Mouse (Mus musculus): Measurements from ENCODE around the gene Spint3.
"Not testable (repeated sequence)": the region's sequence is repeated elsewhere in the genome, so short reads cannot be mapped to it uniquely, and the experiment has no call there.

Gene Spint3

GRCm38 (mm10) chr2:164573359-164573758 lies at the start of gene Spint3:
TSS of gene Spint3 (minus strand) at chr2:164573459.
- not testable (repeated sequence) for DNase-seq

DNA sequence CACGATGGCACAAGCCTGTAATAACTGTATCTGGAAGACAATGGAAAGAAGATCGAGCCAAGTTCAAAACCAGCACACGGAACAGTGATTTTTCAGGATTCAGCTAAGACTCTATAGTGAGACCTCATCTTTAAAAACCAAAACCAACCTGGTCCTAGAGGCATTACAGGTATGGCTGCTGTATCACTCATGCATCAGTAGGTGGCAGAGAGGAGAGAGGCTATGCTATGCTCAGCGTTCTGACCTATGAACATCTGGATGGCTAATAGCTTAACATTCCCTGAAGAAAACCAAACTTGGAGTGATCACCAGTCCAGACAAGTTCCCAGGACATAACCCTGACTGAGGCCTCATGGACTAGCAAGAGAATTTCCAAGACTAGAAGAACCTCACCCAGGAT lies 48.5 kb upstream of the Spint3 start:
- DNase-seq, result no peak

- no peak for DNase-seq
These were observed 45.8 kb upstream of the Spint3 start for GRCm38 (mm10) chr2:164619050-164619449.

GRCm38 (mm10) chr2:164615386-164615785 lies 42.1 kb upstream of the Spint3 start:
- no peak for DNase-seq

DNA sequence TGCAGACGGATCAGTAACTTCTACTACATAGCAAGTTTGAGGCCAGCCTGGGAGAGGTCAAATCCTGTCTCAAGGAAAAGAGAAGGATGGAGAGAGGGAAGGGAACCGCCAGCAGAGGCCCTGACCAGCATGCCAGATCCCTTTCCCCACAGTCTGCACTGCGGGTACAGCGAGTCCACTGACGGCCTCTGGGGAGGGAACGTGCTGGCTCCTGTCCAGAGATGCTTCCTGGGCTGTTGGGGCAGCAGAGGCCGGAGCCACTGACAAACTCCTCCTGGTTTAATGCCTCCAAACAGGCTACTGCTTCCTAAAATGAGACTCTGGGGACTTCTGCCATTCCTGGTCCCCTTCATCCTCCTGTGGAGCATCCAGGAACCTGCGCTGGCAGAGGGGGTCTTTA lies 40.2 kb upstream of the Spint3 start, which contains the start of the genes Wfdc6b and Wfdc8:
TSS of gene Wfdc6b (plus strand) at position 52 of the 400 bp plus-strand sequence.
TSS of gene Wfdc8 (minus strand) at position 156 of the 400 bp plus-strand sequence.
- DNase-seq, result peak; percentile 69 to 75

DNA sequence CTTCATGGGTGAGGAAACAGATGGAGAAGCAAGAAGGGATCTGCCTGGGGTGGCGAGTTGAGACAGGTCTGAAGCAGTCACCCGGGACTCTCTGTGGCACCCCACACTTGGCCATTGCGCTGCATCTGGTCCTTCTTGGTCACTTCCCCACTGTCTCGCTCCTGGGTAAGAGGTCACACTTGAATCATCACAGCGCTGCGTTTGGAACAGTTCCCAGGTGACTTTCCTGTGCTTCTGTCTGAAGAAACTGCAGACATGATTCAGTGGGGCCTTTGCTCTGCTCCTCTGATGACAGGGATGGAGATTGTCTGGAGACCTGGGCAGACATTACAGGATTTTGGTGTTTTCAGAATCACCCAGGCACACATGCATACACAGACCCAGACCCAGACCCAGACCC lies 35.5 kb upstream of the Spint3 start:
- DNase-seq, result no peak

DNA sequence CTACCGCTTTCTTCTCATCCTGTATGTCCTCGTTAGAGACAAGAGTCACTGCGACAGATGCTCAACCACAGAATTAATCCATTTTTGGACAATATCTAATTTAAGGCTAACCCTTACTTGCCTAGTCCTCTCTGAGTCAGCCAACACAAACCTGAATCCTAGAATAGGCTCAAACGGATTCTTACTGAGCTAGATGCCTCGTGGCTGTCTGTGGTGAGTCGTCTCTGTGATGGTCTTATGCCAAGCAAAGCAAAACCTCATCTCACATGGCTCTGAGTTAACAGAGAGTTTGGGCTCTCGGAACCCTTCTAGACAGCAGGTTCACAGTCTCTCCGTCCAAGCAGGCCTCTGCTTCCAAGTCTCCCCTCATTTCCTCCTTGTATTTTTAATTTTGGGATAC lies 31.2 kb upstream of the Spint3 start:
- DNase-seq, result no peak

- DNase-seq, result no peak
These were observed 30.2 kb upstream of the Spint3 start for GRCm38 (mm10) chr2:164603482-164603881.

GRCm38 (mm10) chr2:164600179-164600578 lies 26.9 kb upstream of the Spint3 start:
- DNase-seq, result no peak

DNA sequence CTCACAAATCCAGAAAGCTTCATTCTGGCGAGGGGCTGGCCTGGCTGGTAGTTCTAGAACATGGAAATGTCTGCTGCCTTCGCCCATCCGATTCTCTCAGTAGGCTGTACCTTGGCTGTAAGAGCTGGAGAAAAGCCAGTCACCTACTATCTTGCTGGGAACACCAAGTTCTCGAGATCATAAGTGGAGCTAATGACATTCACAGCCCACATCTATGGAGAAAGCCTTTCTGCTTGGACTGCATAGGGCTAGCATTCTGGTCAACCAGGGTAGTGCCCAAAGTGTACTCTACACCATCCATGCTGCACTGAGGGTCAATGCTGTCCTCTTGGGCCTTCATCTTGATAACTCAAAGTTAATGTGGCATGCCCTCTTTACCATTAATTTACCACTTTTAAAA lies 20.2 kb upstream of the Spint3 start, which contains the start of gene Eppin:
TSS of gene Eppin (minus strand) at position 101 of the 400 bp plus-strand sequence.
- DNase-seq, result no peak

GRCm38 (mm10) chr2:164592014-164592413 lies 18.8 kb upstream of the Spint3 start:
- DNase-seq, result peak in 1 of 2 experiments; percentile 27

DNA sequence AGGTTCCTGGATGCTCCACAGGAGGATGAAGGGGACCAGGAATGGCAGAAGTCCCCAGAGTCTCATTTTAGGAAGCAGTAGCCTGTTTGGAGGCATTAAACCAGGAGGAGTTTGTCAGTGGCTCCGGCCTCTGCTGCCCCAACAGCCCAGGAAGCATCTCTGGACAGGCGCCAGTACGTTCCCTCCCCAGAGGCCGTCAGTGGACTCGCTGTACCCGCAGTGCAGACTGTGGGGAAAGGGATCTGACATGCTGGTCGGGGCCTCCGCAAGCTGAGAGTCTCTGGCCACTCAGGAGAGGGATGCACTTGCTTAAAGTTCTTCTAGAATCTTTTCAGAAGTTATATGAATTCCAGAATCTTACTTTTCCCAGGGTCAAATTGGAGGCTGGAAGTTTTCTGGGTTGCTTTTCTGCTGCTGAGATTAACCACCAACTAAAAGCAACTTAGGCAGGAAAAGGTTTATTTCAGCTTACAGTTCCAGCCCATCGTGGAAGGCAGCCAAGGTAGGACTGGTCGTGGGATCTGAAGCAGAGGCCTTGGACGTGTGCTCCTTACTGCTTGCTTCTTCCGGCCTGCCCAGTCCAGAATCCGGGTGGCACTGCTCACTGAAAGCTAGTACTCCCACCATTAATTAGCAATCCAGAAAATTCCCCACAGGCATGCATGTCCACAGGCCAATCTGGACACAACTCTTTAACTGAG lies 11.9 kb upstream of the Spint3 start, which contains the start of gene Wfdc6a:
TSS of gene Wfdc6a (minus strand) at position 423 of the 701 bp plus-strand sequence.
- peak in 1 of 2 experiments; percentile 32 for DNase-seq

- DNase-seq, result no peak
These were observed 5.8 kb downstream of the Spint3 start for GRCm38 (mm10) chr2:164567460-164567859.

DNA sequence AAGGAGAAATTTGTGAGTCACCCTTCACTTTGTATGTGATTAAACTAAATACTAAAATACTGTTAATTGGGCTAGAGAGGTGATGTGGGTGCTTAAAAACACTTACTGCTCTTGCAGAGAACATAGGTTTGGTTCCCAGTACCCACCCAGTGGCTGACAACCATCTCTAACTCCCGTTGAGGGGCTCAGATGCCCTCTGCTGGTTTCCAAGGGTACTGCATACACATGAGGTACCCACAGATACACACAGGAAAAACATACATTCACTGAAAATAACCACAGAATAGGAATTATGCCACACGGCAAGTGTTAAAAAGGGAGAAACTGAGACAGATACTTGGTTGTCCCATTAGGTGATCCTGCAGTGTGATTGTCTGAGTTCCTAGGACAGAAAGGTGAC lies 6.3 kb downstream of the Spint3 start:
- DNase-seq, result no peak

DNA sequence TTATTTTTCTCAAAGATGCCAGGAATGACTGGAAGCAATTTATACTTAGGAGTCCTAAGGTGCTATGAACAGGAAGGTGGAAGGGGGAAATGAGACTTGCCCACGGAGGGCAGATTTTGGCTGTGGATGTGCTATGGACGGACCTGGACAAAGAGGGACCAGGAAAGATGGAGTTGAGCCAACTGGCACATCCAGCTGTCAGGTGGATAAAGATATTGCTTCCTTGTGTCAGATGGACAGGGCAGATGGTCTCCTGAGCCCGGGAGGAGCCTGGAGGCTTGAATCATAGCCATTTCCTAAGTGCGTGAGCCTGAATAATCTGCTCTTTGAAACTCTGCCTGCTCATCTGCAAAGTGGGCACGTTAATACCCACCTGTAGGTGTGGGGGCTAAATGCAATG lies 8.9 kb downstream of the Spint3 start:
- DNase-seq, result no peak

DNA sequence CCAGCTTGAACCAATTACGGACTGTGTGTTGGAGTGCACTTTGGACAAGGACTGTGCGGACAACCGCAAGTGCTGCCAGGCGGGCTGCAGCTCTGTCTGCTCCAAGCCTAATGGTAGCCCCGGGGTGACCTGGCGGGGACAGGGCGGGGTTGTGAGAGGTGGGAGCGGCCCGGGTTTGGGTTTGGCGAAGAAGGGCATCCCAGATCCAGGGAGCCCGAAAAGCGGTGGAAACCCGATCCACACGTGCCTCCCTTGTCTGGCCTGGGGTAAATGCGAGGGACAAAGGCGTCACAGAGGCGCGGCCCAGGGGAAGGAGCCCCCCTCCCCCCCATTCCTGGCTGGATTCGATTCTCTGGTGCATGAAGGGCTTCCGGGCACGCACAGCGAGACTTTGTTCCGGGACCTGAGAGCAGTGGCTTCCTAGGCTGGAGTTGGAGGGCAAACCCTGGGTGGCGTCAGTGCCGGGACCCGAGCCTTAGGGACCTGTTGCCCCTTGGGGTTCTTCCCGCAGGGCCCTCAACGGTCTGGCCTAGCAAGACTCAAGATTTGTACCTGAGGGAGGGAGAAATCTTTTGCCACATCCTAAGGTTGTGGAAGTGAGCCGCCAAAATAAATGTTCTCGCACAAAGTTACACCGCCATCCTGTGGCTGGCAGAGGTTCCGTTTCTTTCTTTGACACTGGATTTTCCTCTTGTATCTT lies 9.8 kb downstream of the Spint3 start:
- DNase-seq, result peak; percentile 58 to 85

- peak; percentile 68 to 92 for DNase-seq
These were observed 10.7 kb downstream of the Spint3 start, which contains the start of gene Wfdc2 for GRCm38 (mm10) chr2:164562391-164563188. TSS of gene Wfdc2 (plus strand) at chr2:164562413.

- no peak for DNase-seq
These were observed 13.2 kb downstream of the Spint3 start for GRCm38 (mm10) chr2:164560106-164560505.

DNA sequence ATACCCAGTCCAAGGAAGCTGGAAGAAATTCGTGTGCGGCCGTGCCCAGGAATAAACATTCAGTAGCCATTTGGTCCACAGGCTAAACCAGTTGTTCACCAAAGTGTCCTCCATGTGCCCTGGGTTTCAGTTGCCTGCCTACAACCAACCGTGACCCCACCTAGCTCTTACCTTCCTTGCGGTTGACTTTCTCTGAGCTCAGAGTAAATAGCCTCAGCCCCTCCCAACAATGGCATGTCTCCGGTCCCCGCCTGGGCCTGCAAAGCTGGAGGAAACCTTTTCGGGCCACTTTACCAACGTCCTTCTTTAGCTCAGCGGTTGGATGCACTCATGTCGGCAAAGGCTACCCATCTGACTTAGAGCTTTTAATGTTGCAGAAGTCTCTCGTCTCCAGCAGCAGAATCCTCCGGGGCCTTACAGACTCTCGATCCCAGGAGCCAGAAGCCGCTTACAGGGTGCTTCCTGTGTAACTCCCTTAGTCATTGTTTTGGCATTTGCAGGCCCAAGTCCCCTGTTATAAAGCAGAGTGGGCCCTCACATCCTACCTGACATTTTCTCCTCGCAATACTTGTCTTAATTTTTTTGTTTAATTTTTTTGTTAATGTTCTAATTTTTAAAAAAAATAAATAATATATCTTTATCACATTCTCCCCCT lies 14.1 kb downstream of the Spint3 start:
- DNase-seq, result no peak

GRCm38 (mm10) chr2:164558426-164558825 lies 14.8 kb downstream of the Spint3 start:
- no peak for DNase-seq

DNA sequence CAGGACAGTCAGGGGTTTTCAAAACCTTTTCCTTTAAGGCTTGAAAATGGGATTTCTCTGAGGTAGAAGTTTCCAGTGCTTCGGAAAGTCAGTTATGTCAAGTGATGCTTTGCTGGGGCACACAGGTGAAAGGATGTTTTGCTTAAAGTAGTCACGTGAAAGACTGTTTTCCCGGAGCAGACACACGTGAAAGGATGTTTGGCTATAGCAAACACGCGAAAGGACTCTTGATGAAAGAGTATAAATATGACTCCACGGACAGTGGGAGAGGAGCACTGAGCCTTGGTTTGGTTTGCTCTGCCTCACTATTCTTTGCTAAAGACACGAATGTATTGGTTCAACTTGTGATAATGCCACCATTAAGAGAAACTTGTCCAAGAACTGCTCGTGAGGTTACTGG lies 21.8 kb downstream of the Spint3 start:
- DNase-seq, result no peak

DNA sequence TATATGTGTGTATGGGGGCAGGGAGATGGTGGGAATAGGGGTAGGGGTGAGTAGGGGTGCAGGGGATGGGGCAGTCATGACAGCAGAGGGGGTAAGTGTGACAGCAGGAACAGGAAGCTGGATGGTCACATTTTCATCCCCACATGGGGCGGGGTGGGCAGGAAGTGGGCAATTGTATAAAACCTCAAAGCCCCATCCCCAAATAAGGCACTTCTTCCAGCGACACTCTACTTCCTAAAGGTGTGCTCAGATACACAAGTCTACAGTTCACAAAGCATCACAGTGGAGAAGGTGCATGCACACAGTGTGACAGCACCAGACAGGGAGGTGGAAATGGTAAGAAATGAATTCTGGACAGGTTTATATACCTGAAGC lies 22.4 kb downstream of the Spint3 start:
- DNase-seq, result no peak

All from kidney, postnatal 25 days (tissue).